Mouse (Mus musculus) testis, adult 2 months (tissue): Measurements from ENCODE around the gene Pcca.

Experiments
- CTCF ChIP-seq: fragments of 200-500 bp; IDR thresholded peaks from 2 replicates; pipeline ENCODE4 v1.5.1; 2012; ENCODE audit warnings: low read depth, mild to moderate bottlenecking, inconsistent platforms, low read length, moderate library complexity; ENCODE audit not compliant: control insufficient read depth, insufficient read depth, insufficient replicate concordance
- POLR2A ChIP-seq: fragments of 200-500 bp; IDR thresholded peaks from 2 replicates; pipeline ENCODE4 v1.6.1; 2012; ENCODE audit warnings: low read depth, mild to moderate bottlenecking, inconsistent platforms, low read length, moderate library complexity; ENCODE audit not compliant: control insufficient read depth

DNA sequence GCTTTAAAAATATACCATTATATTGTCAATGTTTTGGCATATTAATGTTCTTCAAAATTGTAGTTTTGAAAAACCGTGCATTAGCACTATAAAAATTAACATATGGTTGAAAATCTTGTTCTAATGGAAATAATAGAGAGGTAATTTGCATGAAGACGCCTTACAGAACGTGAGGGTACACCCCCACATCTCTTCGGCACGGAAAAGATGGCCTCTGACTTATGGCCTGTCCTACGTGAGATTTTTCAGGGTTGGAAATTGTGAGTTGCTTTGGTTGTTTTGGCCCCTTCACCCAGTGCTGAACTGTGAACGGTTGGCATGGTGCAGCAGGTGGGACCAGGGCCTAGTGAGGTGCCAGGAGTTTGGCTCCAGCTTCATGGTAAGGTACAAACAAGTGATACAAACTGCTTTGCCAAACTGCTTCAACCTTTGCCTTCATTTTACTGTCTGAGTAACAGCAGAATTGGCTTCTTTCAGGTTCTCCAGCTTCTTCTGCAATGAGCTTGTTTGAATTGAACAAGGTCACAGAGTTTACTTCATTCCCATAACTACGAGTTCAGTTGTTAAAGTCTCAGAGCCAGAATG is 185.5 kb downstream of the Pcca start:
- TF ChIP-seq CTCF (no peak), POLR2A (no peak)
